Mouse (Mus musculus): ENCODE measurements at regions not wholly inside any gene's neighbourhood (a gene's known extent, or its start where the extent isn't known, plus 50 kb on each side); places are given as distances from the start of the nearest gene placed in this dataset.

DNA sequence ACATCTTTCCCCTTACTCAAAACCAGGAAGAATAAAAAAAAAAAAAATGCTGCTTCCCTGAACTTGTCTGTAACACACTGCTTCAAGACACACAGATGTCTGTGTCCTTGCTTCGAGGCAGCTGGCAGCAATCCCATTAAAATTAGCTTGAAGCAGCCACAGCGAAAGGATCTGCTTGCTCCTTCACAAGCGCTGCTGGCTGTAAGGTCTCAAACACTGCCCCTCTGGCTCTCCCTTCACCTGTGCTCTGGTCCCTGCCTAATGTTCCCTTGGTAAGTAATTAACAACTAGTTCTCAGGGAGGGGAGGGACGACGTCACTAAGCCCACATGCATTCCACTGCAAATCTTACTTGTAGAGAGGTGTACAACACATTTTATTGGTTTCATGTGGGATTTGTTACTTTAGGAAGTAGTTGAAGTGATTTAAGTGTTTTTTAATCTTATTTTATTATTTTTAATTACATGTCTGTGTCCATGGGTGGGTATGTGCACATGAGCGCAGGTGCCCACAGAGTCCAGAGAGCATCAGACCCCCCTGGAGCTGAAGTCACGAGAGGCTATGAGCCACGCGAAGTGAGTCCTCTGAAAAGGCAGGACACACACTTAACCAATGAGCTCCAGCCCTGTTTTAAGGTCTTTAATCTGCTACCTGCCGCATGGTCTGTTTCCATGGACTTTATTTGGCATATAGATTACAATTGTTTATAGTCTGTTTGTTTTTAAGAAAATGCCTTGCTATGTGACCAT is 61.1 kb upstream of the Cers6 start:
- ATAC-seq (ENCODE audit: extremely low read depth, insufficient number of reproducible peaks, low FRiP score, low TSS enrichment): no peak
- Histone ChIP-seq H3K36me3 (no peaks in the 10 kb centered on the region), H3K9me3 (no peaks in the 10 kb centered on the region), H3K27ac (replicated peaks) (no peak overlapping the region), H3K4me1 (no peaks in the 10 kb centered on the region), H3K9ac (no peak overlapping the region), H3K4me3 (no peak overlapping the region), H3K27me3 (replicated peaks) (no peaks in the 10 kb centered on the region), H3K4me2 (no peak overlapping the region)
- WGBS: 69% methylated on average over 10 of the region's 10 CpGs

DNA sequence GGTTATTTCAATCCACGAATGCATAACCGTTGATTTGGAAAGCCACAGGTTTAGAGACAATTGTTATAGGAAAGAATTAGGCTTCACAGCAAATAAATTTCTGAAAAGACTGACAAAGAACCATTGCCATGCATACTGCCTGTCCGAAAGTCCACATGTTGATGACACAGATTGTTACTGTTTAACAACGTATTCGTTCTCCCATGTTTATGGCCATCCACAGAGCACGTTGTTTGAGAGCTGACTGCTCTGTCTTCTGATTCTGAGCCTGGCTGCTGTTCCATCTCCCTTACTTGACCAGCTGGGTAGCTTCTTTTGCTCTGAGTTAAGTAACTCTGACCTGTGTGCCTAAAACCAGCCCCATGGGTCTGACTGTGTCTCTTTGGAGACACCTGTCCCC is 57.1 kb upstream of the Cers6 start:
- no peaks in the 10 kb centered on the region for H3K27me3 ChIP-seq (replicated peaks)
- no peak overlapping the region for H3K27ac ChIP-seq (replicated peaks)
- no peak for ATAC-seq (ENCODE audit: extremely low read depth, insufficient number of reproducible peaks, low FRiP score, low TSS enrichment)
- 87% methylated on average over 6 of the region's 6 CpGs for WGBS
- H3K9me3 ChIP-seq: no peaks in the 10 kb centered on the region
- H3K9ac ChIP-seq: no peak overlapping the region
- no peak overlapping the region for H3K4me3 ChIP-seq
- peaks cover 14% of the 10 kb centered on the region for H3K4me1 ChIP-seq
- H3K36me3 ChIP-seq: no peaks in the 10 kb centered on the region
- no peak overlapping the region for H3K4me2 ChIP-seq

DNA sequence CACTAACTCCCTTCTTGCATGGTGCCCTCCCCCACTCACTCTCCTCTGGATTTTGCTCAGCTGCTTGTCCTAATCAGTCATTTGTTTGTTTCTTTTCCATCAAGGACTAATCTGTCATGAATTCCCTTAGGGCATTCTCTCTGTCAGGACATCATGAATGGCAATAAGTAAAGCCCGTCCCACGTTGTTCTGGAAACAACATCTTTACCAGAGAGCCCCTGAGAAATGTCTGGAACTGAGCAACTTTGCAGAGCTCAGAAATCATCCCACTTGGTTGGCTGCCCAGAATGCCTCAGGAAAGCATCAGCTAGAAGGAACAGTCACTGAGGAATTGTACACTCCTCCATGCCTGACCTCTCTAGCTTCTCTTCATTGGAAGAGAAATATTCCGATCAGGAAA is 55.4 kb upstream of the Cers6 start:
- WGBS: 35% methylated on average over 3 of the region's 3 CpGs
- H3K27me3 ChIP-seq (replicated peaks): no peaks in the 10 kb centered on the region
- H3K4me2 ChIP-seq: peak overlapping the region; percentile 33
- peaks cover 14% of the 10 kb centered on the region for H3K4me1 ChIP-seq
- no peak; the same call in 1 of the 2 replicates for ATAC-seq (ENCODE audit: extremely low read depth, insufficient number of reproducible peaks, low FRiP score, low TSS enrichment)
- no peaks in the 10 kb centered on the region for H3K36me3 ChIP-seq
- H3K9me3 ChIP-seq: no peaks in the 10 kb centered on the region
- no peak overlapping the region for H3K9ac ChIP-seq
- peak overlapping the region; percentile 75 for H3K27ac ChIP-seq (replicated peaks)
- H3K4me3 ChIP-seq: no peak overlapping the region

DNA sequence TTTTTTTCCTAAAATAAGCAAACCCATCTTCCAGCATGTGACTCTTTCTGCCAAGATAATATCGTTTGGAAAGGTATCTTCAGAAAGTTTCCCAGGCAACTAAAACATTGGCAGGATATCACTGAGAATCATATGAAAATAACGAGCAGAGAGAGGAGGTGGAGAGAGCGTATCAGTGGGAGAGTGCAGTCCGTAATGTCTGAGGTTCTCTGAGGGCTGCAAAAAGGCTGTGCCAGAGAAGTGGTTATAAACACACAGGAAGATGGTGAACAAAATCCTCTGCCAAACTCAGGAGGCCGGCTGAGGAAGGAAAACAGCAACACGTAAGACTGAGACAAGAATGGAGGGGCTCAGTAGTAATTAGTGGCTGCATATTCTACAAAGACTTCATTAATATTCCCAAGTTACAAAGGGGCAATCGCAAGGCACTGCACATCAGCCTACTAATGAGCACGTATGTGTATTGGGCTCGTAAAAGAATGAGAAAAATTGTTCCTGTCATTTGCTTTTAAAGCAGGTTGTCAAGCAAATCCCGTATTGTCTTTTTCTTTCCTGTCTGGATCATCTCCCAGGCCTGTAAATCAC is 54.8 kb upstream of the Cers6 start:
- Histone ChIP-seq H3K4me1 (peaks cover 14% of the 10 kb centered on the region), H3K27me3 (replicated peaks) (no peaks in the 10 kb centered on the region), H3K4me2 (peak overlapping the region; percentile 33), H3K9me3 (no peaks in the 10 kb centered on the region), H3K27ac (replicated peaks) (peak overlapping the region; percentile 75), H3K4me3 (no peak overlapping the region), H3K36me3 (no peaks in the 10 kb centered on the region), H3K9ac (no peak overlapping the region)
- WGBS: 47% methylated on average over 10 of the region's 10 CpGs
- no peak for ATAC-seq (ENCODE audit: extremely low read depth, insufficient number of reproducible peaks, low FRiP score, low TSS enrichment)
